Mouse (Mus musculus) intestine, embryonic 16.5 days (tissue): ENCODE data around the gene Nr6a1. TPM values are rescaled to one million over a fixed set of nuclear protein-coding genes. Genes with fewer than 3 reads are reported as not detected.

Experiments
- ATAC-seq: fragments of 200-750 bp; cut with Nextera tagmentation; 2 replicates; pipeline ENCODE4 v1.8.0; 2017; ENCODE audit warnings: moderate TSS enrichment, moderate library complexity
- H3K27ac ChIP-seq: fragments of 300-500 bp; sonication (generic); 2 replicates; pipeline ENCODE4 v1.5.1; 2014; ENCODE audit warnings: mild to moderate bottlenecking, low read length
- H3K27me3 ChIP-seq: fragments of 300-500 bp; sonication (generic); replicated peaks from 2 replicates; pipeline ENCODE4 v1.6.1; 2014; ENCODE audit warnings: low read length, control low read depth, mixed read lengths; ENCODE audit not compliant: control insufficient read depth, insufficient read depth
- H3K36me3 ChIP-seq: fragments of 300-500 bp; sonication (generic); 2 replicates; pipeline ENCODE4 v1.6.1; 2014; ENCODE audit warnings: low read length, control low read depth; ENCODE audit not compliant: control insufficient read depth, insufficient read depth
- H3K4me1 ChIP-seq: fragments of 300-500 bp; sonication (generic); 2 replicates; pipeline ENCODE4 v1.6.1; 2014; ENCODE audit warnings: low read length, control low read depth, mixed read lengths; ENCODE audit not compliant: control insufficient read depth, insufficient read depth
- H3K4me2 ChIP-seq: fragments of 300-500 bp; sonication (generic); 2 replicates; pipeline ENCODE4 v1.6.1; 2014; ENCODE audit warnings: low read depth, low read length, control low read depth
- H3K4me3 ChIP-seq: fragments of 300-500 bp; sonication (generic); 2 replicates; pipeline ENCODE4 v1.5.1; 2014; ENCODE audit warnings: mild to moderate bottlenecking, low read length
- H3K9ac ChIP-seq: fragments of 300-500 bp; sonication (generic); 2 replicates; pipeline ENCODE4 v1.6.1; 2014; ENCODE audit warnings: low read depth, low read length
- H3K9me3 ChIP-seq: fragments of 300-500 bp; sonication (generic); 2 replicates; pipeline ENCODE4 v1.6.1; 2016; ENCODE audit warnings: low read length, control low read depth; ENCODE audit not compliant: control insufficient read depth
- WGBS: fragments of 180-500 bp; shearing (Covaris S2); extraction: QIAGEN DNeasy Blood & Tissue Kit; methylation state at CpG from one replicate; pipeline ENCODE4 v1.1.7; 2014; 5-methylcytosine and 5-hydroxymethylcytosine counted together
- polyA plus RNA-seq: library from polyadenylated mRNA; unstranded; fragments of >200 nt; fragmentation: Nextera tagmentation; extraction: Ambion mirVana; gene quantifications from 2 replicates; pipeline ENCODE4 v1.2.1, GENCODE M21; 2015

Nr6a1 gene
- polyA plus RNA-seq: 1.4 and 1.7 TPM in 2 replicates

DNA sequence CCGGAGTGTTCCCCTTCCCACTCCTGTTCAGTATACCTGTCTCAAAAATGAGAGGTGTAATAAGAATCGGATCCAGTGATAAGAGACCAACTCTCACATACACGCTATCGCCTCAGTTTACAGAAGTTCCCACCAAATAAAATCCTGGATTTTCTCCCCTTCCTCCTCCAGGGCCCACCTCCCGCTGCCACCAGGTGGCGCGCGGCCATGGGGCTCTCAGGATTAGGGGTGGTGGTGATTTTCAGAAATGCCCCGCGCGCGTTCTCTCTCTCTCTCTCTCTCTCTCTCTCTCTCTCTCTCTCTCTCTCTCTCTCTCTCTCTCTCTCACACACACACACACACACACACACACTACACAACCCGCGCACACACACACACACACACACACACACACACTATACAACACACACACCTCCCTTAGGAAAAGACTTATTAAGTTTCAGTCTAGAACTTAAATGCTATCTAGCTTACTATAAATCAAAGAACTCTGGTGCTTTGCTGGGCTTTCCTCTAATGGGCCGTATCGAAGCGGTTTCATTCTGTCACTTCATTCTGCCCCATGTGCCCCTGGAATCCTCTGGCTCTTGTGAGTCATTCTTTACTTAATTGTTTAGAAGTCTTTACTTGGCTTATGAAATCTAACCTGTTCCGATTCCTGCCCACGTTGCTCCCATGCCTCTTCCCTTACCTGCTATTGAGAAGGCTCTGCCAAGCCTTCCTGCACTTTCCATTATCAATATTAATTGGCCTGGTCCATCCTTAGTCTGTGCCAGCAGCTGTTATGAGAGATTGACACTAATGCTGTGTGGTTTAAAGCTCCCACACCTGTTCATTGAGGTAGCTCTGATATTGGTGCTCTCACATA, at the start of gene Nr6a1:
Gene Nr6a1 (minus strand): TSS at position 574 of the 865 bp plus-strand sequence.
- 6% methylated on average over 19 of the region's 19 CpGs for WGBS

DNA sequence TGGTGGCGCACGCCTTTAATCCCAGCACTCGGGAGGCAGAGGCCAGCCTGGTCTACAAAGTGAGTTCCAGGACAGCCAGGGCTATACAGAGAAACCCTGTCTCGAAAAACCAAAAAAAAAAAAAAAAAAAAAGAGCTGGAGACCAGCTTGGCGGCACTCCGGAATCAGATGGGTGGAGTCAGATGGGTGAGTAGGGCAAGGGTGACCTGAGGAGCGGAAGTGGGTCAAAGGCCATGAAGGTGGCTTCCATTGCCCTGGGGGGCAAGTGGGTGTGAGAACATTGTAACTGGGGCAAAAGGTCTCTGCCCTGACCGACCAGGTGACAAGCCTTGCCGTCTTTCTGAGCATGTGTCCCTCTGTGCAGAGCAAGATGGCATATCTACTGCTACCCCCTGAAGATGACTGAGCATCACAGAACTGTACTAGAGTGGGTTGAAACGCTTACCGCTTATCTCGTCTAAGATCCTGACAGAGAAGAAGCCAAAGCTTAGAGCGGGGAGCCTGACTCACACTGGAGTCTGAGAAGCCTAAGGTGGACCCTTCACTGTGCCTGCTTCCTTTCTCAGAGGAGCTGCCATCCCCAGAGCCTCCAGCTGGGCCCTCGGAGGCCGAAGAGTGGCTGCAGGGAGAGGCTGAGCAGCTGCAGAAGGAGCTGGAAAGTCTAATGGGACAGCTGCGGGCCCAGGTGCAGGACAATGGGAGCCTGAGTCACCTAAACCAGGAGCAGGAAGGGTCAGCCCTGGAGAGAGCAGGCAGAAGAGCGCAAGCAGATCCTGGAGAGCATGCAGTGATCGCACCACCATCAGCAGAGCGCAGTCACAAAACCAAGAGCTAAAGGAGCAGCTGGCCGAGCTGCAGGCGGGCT, 48.7 kb upstream of the Nr6a1 start:
- Histone ChIP-seq H3K9ac (no peak overlapping the region), H3K4me1 (no peaks in the 10 kb centered on the region), H3K27ac (no peak overlapping the region), H3K27me3 (no peaks in the 10 kb centered on the region), H3K4me2 (no peak overlapping the region), H3K36me3 (no peaks in the 10 kb centered on the region), H3K4me3 (no peak overlapping the region), H3K9me3 (no peaks in the 10 kb centered on the region)
- ATAC-seq: no peak
- 77% methylated on average over 21 of the region's 21 CpGs for WGBS

More for the DNA sequence above, at the start of gene Nr6a1:
- peak within 1 kb of the TSS; percentile 88 for H3K4me2 ChIP-seq
- H3K4me3 ChIP-seq: peak within 1 kb of the TSS; percentile 50
- ATAC-seq: peak; percentile 43
- H3K9me3 ChIP-seq: no peaks in the 10 kb centered on the region
- no peaks in the 10 kb centered on the region for H3K36me3 ChIP-seq
- no peak within 1 kb of the TSS; the same call in 1 of the 2 replicates for H3K9ac ChIP-seq
- H3K4me1 ChIP-seq: peaks cover 13% of the 10 kb centered on the region; the same call in 1 of the 2 replicates
- no peak within 1 kb of the TSS; the same call in 1 of the 2 replicates for H3K27ac ChIP-seq
- no peaks in the 10 kb centered on the region for H3K27me3 ChIP-seq

DNA sequence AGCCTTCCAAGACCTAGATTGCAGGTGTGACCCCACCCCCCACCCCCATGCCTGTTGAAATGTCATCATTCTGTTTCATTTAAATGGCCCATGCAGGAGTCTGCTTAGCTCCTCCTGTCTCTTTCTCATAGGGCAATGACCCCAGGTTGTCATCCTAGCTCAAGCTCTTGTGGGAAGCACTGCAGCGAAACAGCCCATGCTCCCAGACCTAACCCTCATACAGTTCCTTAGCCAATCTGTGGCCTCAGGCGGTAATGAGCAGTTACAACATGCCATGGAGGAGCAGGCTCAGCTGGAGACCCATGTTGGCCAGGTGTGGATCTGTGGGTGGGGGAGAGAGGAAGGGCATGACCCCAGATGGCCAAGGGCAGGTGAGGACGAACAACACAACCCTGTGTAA, 47.7 kb upstream of the Nr6a1 start:
- no peak for ATAC-seq
- H3K27me3 ChIP-seq: no peaks in the 10 kb centered on the region
- H3K4me2 ChIP-seq: no peak overlapping the region
- H3K4me3 ChIP-seq: no peak overlapping the region
- WGBS: 73% methylated on average over 3 of the region's 3 CpGs
- H3K9ac ChIP-seq: no peak overlapping the region
- no peaks in the 10 kb centered on the region for H3K4me1 ChIP-seq
- no peaks in the 10 kb centered on the region for H3K9me3 ChIP-seq
- no peaks in the 10 kb centered on the region for H3K36me3 ChIP-seq
- no peak overlapping the region for H3K27ac ChIP-seq

DNA sequence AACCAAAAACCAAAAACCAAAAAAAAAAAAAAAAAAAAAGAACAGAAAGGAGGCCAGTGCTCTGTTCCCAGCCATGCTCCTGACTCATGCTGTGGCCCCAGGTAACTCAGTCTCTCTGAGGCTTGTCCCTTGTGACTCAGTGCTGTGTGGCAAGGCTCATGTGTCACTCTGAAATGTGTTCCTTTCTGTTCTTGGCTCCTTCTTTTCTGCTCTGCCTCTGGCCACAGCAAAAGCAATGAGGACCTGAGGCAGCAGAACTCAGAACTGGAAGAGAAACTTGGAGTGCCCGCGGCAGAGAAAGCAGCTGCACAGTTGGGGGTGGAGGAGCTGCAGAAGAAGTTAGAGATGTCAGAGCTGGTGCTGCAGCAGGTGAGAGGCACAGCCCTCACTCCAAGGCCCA, 46.7 kb upstream of the Nr6a1 start:
- H3K36me3 ChIP-seq: no peaks in the 10 kb centered on the region
- H3K9me3 ChIP-seq: no peaks in the 10 kb centered on the region
- H3K27me3 ChIP-seq: no peaks in the 10 kb centered on the region
- no peak overlapping the region for H3K9ac ChIP-seq
- no peak overlapping the region for H3K4me3 ChIP-seq
- H3K4me1 ChIP-seq: no peaks in the 10 kb centered on the region
- 35% methylated on average over 2 of the region's 2 CpGs for WGBS
- H3K27ac ChIP-seq: no peak overlapping the region
- ATAC-seq: no peak
- H3K4me2 ChIP-seq: no peak overlapping the region

- Histone ChIP-seq H3K36me3 (no peaks in the 10 kb centered on the region), H3K27me3 (no peaks in the 10 kb centered on the region), H3K27ac (no peak overlapping the region), H3K4me2 (no peak overlapping the region), H3K4me1 (no peaks in the 10 kb centered on the region), H3K4me3 (no peak overlapping the region), H3K9me3 (no peaks in the 10 kb centered on the region), H3K9ac (no peak overlapping the region)
- 67% methylated on average over 7 of the region's 7 CpGs for WGBS
- no peak for ATAC-seq
Observed at GRCm38 (mm10) chr2:38973701-38974100, 46.2 kb upstream of the Nr6a1 start.

DNA sequence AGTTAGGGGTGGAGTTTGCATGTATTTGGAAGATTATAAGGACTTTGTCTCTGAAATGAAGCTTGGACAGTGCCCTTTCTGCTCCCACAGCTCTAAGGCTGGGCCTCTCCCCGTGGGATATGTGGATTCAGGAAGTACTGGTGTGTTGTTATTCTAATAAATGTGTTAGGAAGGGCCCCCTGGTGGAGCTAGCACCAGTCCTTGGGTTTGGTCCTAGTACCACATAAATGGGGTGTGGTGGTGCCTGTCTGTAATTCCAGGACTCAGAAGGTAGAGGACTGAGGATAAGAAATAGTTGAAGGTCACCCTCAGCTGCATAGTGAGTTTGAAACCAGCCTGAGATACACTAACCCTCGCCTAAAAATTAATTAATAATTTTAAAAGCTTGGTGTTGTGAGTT, 45.7 kb upstream of the Nr6a1 start:
- Histone ChIP-seq H3K4me1 (no peaks in the 10 kb centered on the region), H3K9ac (no peak overlapping the region), H3K9me3 (no peaks in the 10 kb centered on the region), H3K27ac (no peak overlapping the region), H3K27me3 (no peaks in the 10 kb centered on the region), H3K4me3 (no peak overlapping the region), H3K4me2 (no peak overlapping the region), H3K36me3 (no peaks in the 10 kb centered on the region)
- peak; percentile 38; the same call in 1 of the 2 replicates for ATAC-seq
- 32% methylated on average over 2 of the region's 2 CpGs for WGBS

DNA sequence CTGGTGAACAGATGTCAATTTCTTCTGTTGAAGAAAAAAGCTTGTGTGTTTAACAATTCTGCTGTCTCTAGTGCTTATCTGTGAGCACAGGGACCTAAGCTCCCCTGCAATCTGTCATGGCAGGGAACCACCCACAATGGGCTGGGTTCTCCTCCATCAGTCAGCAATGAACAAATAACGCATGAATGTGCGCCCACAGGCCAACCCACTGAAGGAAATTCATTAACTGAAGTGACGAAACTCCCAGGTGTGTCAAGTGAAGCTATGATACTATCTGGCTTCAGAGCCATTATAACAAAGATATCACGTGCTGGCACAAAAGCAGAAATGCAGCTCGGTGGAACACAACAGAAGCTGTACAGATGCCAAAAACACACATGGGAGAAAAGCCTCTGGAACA, 42.6 kb upstream of the Nr6a1 start:
- Histone ChIP-seq H3K4me3 (no peak overlapping the region), H3K9me3 (no peaks in the 10 kb centered on the region), H3K27ac (no peak overlapping the region), H3K4me2 (no peak overlapping the region), H3K4me1 (no peaks in the 10 kb centered on the region), H3K9ac (no peak overlapping the region), H3K27me3 (no peaks in the 10 kb centered on the region), H3K36me3 (no peaks in the 10 kb centered on the region)
- peak; percentile 88 for ATAC-seq
- WGBS: 63% methylated on average over 5 of the region's 5 CpGs

- peak; percentile 9; the same call in 1 of the 2 replicates for ATAC-seq
- WGBS: 83% methylated on average over 2 of the region's 2 CpGs
- Histone ChIP-seq H3K9ac (no peak overlapping the region), H3K36me3 (no peaks in the 10 kb centered on the region), H3K27ac (no peak overlapping the region), H3K27me3 (no peaks in the 10 kb centered on the region), H3K4me2 (no peak overlapping the region), H3K4me3 (no peak overlapping the region), H3K9me3 (no peaks in the 10 kb centered on the region), H3K4me1 (no peaks in the 10 kb centered on the region)
Observed at GRCm38 (mm10) chr2:38969650-38970049, 42.2 kb upstream of the Nr6a1 start.

GRCm38 (mm10) chr2:38964198-38964597, 36.7 kb upstream of the Nr6a1 start:
- Histone ChIP-seq H3K9me3 (no peaks in the 10 kb centered on the region), H3K36me3 (no peaks in the 10 kb centered on the region), H3K4me2 (no peak overlapping the region), H3K27ac (no peak overlapping the region), H3K4me3 (no peak overlapping the region), H3K9ac (no peak overlapping the region), H3K27me3 (no peaks in the 10 kb centered on the region), H3K4me1 (no peaks in the 10 kb centered on the region)
- no peak for ATAC-seq
- 22% methylated on average over 4 of the region's 4 CpGs for WGBS
